Mouse (Mus musculus): ENCODE measurements at regions not wholly inside any gene's neighbourhood (a gene's known extent, or its start where the extent isn't known, plus 50 kb on each side); places are given as distances from the start of the nearest gene placed in this dataset.

GRCm38 (mm10) chrX:57674955-57675354, 171.4 kb upstream of the Gpr101 start:
- TF ChIP-seq POLR2A (IDR thresholded peaks at IDR 0.05; ENCODE audit: insufficient read depth, low read depth, low read length), result no peak
- TF ChIP-seq CTCF (IDR thresholded peaks at IDR 0.05; ENCODE audit: insufficient read depth, low read depth, low read length), result 0 out of 2 replicates have a peak, but pooled peaks have one; percentile 23

All from olfactory bulb, adult 2 months (tissue).